Mouse (Mus musculus): ENCODE results near the gene 4931440F15Rik. TPM values are rescaled to one million over a fixed set of nuclear protein-coding genes. Genes with fewer than 3 reads are reported as not detected.
A peak's percentile ranks its signal among the peaks of the same experiment; 100 is the strongest.

Gene 4931440F15Rik
- polyA plus RNA-seq, 1 experiment from 2014 or later: 0.34 TPM

GRCm38 (mm10) chr11:29794475-29794874 is 31.0 kb downstream of the 4931440F15Rik start:
- no peak overlapping the region for H3K4me3 ChIP-seq
- 66% methylated on average over 2 of the region's 2 CpGs for WGBS
- no peak for ATAC-seq (ENCODE audit: low FRiP score, low read depth)
- H3K27ac ChIP-seq (replicated peaks): no peak overlapping the region
- H3K9ac ChIP-seq (replicated peaks): no peak overlapping the region
- no peaks in the 10 kb centered on the region for H3K4me1 ChIP-seq
- no peak overlapping the region for H3K4me2 ChIP-seq (replicated peaks)
- no peaks in the 10 kb centered on the region for H3K27me3 ChIP-seq
- H3K36me3 ChIP-seq: no peaks in the 10 kb centered on the region
- no peaks in the 10 kb centered on the region for H3K9me3 ChIP-seq

GRCm38 (mm10) chr11:29790796-29791195 is 34.7 kb downstream of the 4931440F15Rik start:
- Histone ChIP-seq H3K4me1 (peaks cover 6% of the 10 kb centered on the region; the same call in 1 of the 2 replicates), H3K27ac (replicated peaks) (no peak overlapping the region), H3K4me2 (replicated peaks) (no peak overlapping the region), H3K9me3 (no peaks in the 10 kb centered on the region), H3K36me3 (no peaks in the 10 kb centered on the region), H3K4me3 (no peak overlapping the region), H3K27me3 (no peaks in the 10 kb centered on the region), H3K9ac (replicated peaks) (no peak overlapping the region)
- ATAC-seq (ENCODE audit: low FRiP score, low read depth): no peak
- 91% methylated on average over 2 of the region's 2 CpGs for WGBS

GRCm38 (mm10) chr11:29788921-29789638 is 36.4 kb downstream of the 4931440F15Rik start:
- H3K4me3 ChIP-seq: no peak overlapping the region
- H3K4me2 ChIP-seq (replicated peaks): no peak overlapping the region
- peak; percentile 73; the same call in 1 of the 2 replicates for ATAC-seq (ENCODE audit: low FRiP score, low read depth)
- H3K9me3 ChIP-seq: no peaks in the 10 kb centered on the region
- no peak overlapping the region for H3K9ac ChIP-seq (replicated peaks)
- no peaks in the 10 kb centered on the region for H3K27me3 ChIP-seq
- peaks cover 6% of the 10 kb centered on the region; the same call in 1 of the 2 replicates for H3K4me1 ChIP-seq
- H3K27ac ChIP-seq (replicated peaks): no peak overlapping the region
- WGBS: 72% methylated on average over 6 of the region's 6 CpGs
- H3K36me3 ChIP-seq: no peaks in the 10 kb centered on the region

- Histone ChIP-seq H3K4me1 (peaks cover 6% of the 10 kb centered on the region; the same call in 1 of the 2 replicates), H3K27ac (replicated peaks) (no peak overlapping the region), H3K4me3 (no peak overlapping the region), H3K27me3 (no peaks in the 10 kb centered on the region), H3K9ac (replicated peaks) (no peak overlapping the region), H3K9me3 (no peaks in the 10 kb centered on the region), H3K36me3 (no peaks in the 10 kb centered on the region), H3K4me2 (replicated peaks) (no peak overlapping the region)
- ATAC-seq (ENCODE audit: low FRiP score, low read depth): no peak
- 43% methylated on average over 1 of the region's 1 CpGs for WGBS
These were observed 37.0 kb downstream of the 4931440F15Rik start for GRCm38 (mm10) chr11:29788499-29788898.

GRCm38 (mm10) chr11:29787473-29787872 is 38.0 kb downstream of the 4931440F15Rik start:
- no peaks in the 10 kb centered on the region for H3K36me3 ChIP-seq
- H3K9ac ChIP-seq (replicated peaks): no peak overlapping the region
- no peaks in the 10 kb centered on the region for H3K27me3 ChIP-seq
- H3K4me3 ChIP-seq: no peak overlapping the region
- H3K9me3 ChIP-seq: no peaks in the 10 kb centered on the region
- H3K4me2 ChIP-seq (replicated peaks): no peak overlapping the region
- H3K4me1 ChIP-seq: peaks cover 6% of the 10 kb centered on the region; the same call in 1 of the 2 replicates
- no peak for ATAC-seq (ENCODE audit: low FRiP score, low read depth)
- 30% methylated on average over 5 of the region's 5 CpGs for WGBS
- H3K27ac ChIP-seq (replicated peaks): no peak overlapping the region

- H3K4me2 ChIP-seq (replicated peaks): no peak overlapping the region
- no peaks in the 10 kb centered on the region for H3K36me3 ChIP-seq
- H3K27me3 ChIP-seq: no peaks in the 10 kb centered on the region
- H3K9me3 ChIP-seq: no peaks in the 10 kb centered on the region
- H3K4me1 ChIP-seq: peaks cover 6% of the 10 kb centered on the region; the same call in 1 of the 2 replicates
- H3K27ac ChIP-seq (replicated peaks): no peak overlapping the region
- ATAC-seq (ENCODE audit: low FRiP score, low read depth): no peak
- no peak overlapping the region for H3K4me3 ChIP-seq
- no peak overlapping the region for H3K9ac ChIP-seq (replicated peaks)
- 85% methylated on average over 6 of the region's 6 CpGs for WGBS
These were observed 38.8 kb downstream of the 4931440F15Rik start for GRCm38 (mm10) chr11:29786583-29787219.

GRCm38 (mm10) chr11:29779409-29780026 is 46.0 kb downstream of the 4931440F15Rik start:
- H3K27me3 ChIP-seq: no peaks in the 10 kb centered on the region
- no peak overlapping the region for H3K27ac ChIP-seq (replicated peaks)
- H3K36me3 ChIP-seq: no peaks in the 10 kb centered on the region
- ATAC-seq (ENCODE audit: low FRiP score, low read depth): no peak
- no peak overlapping the region for H3K4me2 ChIP-seq (replicated peaks)
- H3K9ac ChIP-seq (replicated peaks): no peak overlapping the region
- no peaks in the 10 kb centered on the region for H3K9me3 ChIP-seq
- 29% methylated on average over 2 of the region's 2 CpGs for WGBS
- H3K4me1 ChIP-seq: peaks cover 4% of the 10 kb centered on the region
- H3K4me3 ChIP-seq: no peak overlapping the region

GRCm38 (mm10) chr11:29778936-29779335 is 46.5 kb downstream of the 4931440F15Rik start:
- Histone ChIP-seq H3K4me2 (replicated peaks) (no peak overlapping the region), H3K27ac (replicated peaks) (no peak overlapping the region), H3K4me1 (peaks cover 8% of the 10 kb centered on the region), H3K36me3 (no peaks in the 10 kb centered on the region), H3K27me3 (no peaks in the 10 kb centered on the region), H3K4me3 (no peak overlapping the region), H3K9ac (replicated peaks) (no peak overlapping the region), H3K9me3 (no peaks in the 10 kb centered on the region)
- WGBS: 59% methylated on average over 3 of the region's 3 CpGs
- no peak for ATAC-seq (ENCODE audit: low FRiP score, low read depth)

- H3K27me3 ChIP-seq: no peaks in the 10 kb centered on the region
- H3K36me3 ChIP-seq: no peaks in the 10 kb centered on the region
- H3K4me3 ChIP-seq: no peak overlapping the region
- no peak for ATAC-seq (ENCODE audit: low FRiP score, low read depth)
- no peak overlapping the region for H3K9ac ChIP-seq (replicated peaks)
- H3K9me3 ChIP-seq: no peaks in the 10 kb centered on the region
- H3K27ac ChIP-seq (replicated peaks): no peak overlapping the region
- H3K4me2 ChIP-seq (replicated peaks): no peak overlapping the region
- H3K4me1 ChIP-seq: peaks cover 8% of the 10 kb centered on the region
These were observed 47.5 kb downstream of the 4931440F15Rik start for GRCm38 (mm10) chr11:29777964-29778363.

GRCm38 (mm10) chr11:29774760-29775159 is 50.7 kb downstream of the 4931440F15Rik start:
- Histone ChIP-seq H3K27me3 (no peaks in the 10 kb centered on the region), H3K9me3 (no peaks in the 10 kb centered on the region), H3K4me1 (peaks cover 8% of the 10 kb centered on the region), H3K4me3 (no peak overlapping the region), H3K9ac (replicated peaks) (no peak overlapping the region), H3K4me2 (replicated peaks) (no peak overlapping the region), H3K27ac (replicated peaks) (peak overlapping the region; percentile 69), H3K36me3 (no peaks in the 10 kb centered on the region)
- ATAC-seq (ENCODE audit: low FRiP score, low read depth): peak; percentile 16; the same call in 1 of the 2 replicates
- 62% methylated on average over 2 of the region's 2 CpGs for WGBS

- ATAC-seq (ENCODE audit: low FRiP score, low read depth): peak; percentile 90
- H3K27ac ChIP-seq (replicated peaks): peak overlapping the region; percentile 69
- no peaks in the 10 kb centered on the region for H3K9me3 ChIP-seq
- H3K36me3 ChIP-seq: no peaks in the 10 kb centered on the region
- no peaks in the 10 kb centered on the region for H3K27me3 ChIP-seq
- H3K4me2 ChIP-seq (replicated peaks): no peak overlapping the region
- WGBS: 27% methylated on average over 2 of the region's 2 CpGs
- peaks cover 8% of the 10 kb centered on the region for H3K4me1 ChIP-seq
- no peak overlapping the region for H3K9ac ChIP-seq (replicated peaks)
- no peak overlapping the region for H3K4me3 ChIP-seq
These were observed 51.2 kb downstream of the 4931440F15Rik start for GRCm38 (mm10) chr11:29774296-29774695.

Measured in midbrain, embryonic 12.5 days (tissue).